Mouse (Mus musculus): ENCODE measurements around the gene Gm16381. TPM values are rescaled to one million over a fixed set of nuclear protein-coding genes. Genes with fewer than 3 reads are reported as not detected.
"Not testable (repeated sequence)": the region's sequence is repeated elsewhere in the genome, so short reads cannot be mapped to it uniquely, and the experiment has no call there.

Gene Gm16381
- polyA plus RNA-seq (2014; fragmentation: Nextera tagmentation; extraction: Ambion mirVana) = not detected in 2 replicates

- not testable (repeated sequence) for H3K4me3 ChIP-seq (ENCODE audit: low read length); H3K4me1 ChIP-seq (ENCODE audit: control insufficient read depth, insufficient read depth, low read length); H3K27ac ChIP-seq (ENCODE audit: low read depth, low read length); H3K27me3 ChIP-seq (ENCODE audit: control insufficient read depth, insufficient read depth, low read length); H3K9ac ChIP-seq (ENCODE audit: low read depth, low read length); ATAC-seq (ENCODE audit: low FRiP score, low TSS enrichment); H3K9me3 ChIP-seq (ENCODE audit: control insufficient read depth, low read length); H3K4me2 ChIP-seq (replicated peaks; ENCODE audit: low read depth, low read length); H3K36me3 ChIP-seq (ENCODE audit: control insufficient read depth, insufficient read depth, low read length)
- 97% methylated on average over 1 of the region's 2 CpGs for WGBS
These were observed at the start of gene Gm16381 for GRCm38 (mm10) chr12:87644520-87644919. TSS of gene Gm16381 (minus strand) at chr12:87644620.

- not testable (repeated sequence) for H3K9me3 ChIP-seq (ENCODE audit: control insufficient read depth, low read length); H3K36me3 ChIP-seq (ENCODE audit: control insufficient read depth, insufficient read depth, low read length); H3K9ac ChIP-seq (ENCODE audit: low read depth, low read length); H3K27me3 ChIP-seq (ENCODE audit: control insufficient read depth, insufficient read depth, low read length); H3K4me3 ChIP-seq (ENCODE audit: low read length); H3K4me1 ChIP-seq (ENCODE audit: control insufficient read depth, insufficient read depth, low read length); ATAC-seq (ENCODE audit: low FRiP score, low TSS enrichment); H3K4me2 ChIP-seq (replicated peaks; ENCODE audit: low read depth, low read length); H3K27ac ChIP-seq (ENCODE audit: low read depth, low read length)
- WGBS = 78% methylated on average over 2 of the region's 4 CpGs
These were observed 8.7 kb upstream of the Gm16381 start for GRCm38 (mm10) chr12:87652916-87653703.

GRCm38 (mm10) chr12:87618569-87618968 is 25.9 kb downstream of the Gm16381 start, which contains the start of gene Gm4027:
TSS of gene Gm4027 (plus strand) at chr12:87618869.
- H3K27ac ChIP-seq (ENCODE audit: low read depth, low read length); H3K9ac ChIP-seq (ENCODE audit: low read depth, low read length); H3K9me3 ChIP-seq (ENCODE audit: control insufficient read depth, low read length); H3K36me3 ChIP-seq (ENCODE audit: control insufficient read depth, insufficient read depth, low read length); ATAC-seq (ENCODE audit: low FRiP score, low TSS enrichment); H3K4me1 ChIP-seq (ENCODE audit: control insufficient read depth, insufficient read depth, low read length); H3K4me3 ChIP-seq (ENCODE audit: low read length); H3K4me2 ChIP-seq (replicated peaks; ENCODE audit: low read depth, low read length); H3K27me3 ChIP-seq (ENCODE audit: control insufficient read depth, insufficient read depth, low read length): not testable (repeated sequence)
- WGBS = 92% methylated on average over 5 of the region's 7 CpGs

- H3K27ac ChIP-seq (ENCODE audit: low read depth, low read length); H3K4me3 ChIP-seq (ENCODE audit: low read length); ATAC-seq (ENCODE audit: low FRiP score, low TSS enrichment); H3K36me3 ChIP-seq (ENCODE audit: control insufficient read depth, insufficient read depth, low read length); H3K27me3 ChIP-seq (ENCODE audit: control insufficient read depth, insufficient read depth, low read length); H3K4me2 ChIP-seq (replicated peaks; ENCODE audit: low read depth, low read length); H3K9me3 ChIP-seq (ENCODE audit: control insufficient read depth, low read length); H3K9ac ChIP-seq (ENCODE audit: low read depth, low read length); H3K4me1 ChIP-seq (ENCODE audit: control insufficient read depth, insufficient read depth, low read length): not testable (repeated sequence)
- 47% methylated on average over 1 of the region's 2 CpGs for WGBS
These were observed 42.0 kb downstream of the Gm16381 start, which contains the start of gene Oog1 for GRCm38 (mm10) chr12:87602388-87602787. TSS of gene Oog1 (plus strand) at chr12:87602688.

- H3K9ac ChIP-seq (ENCODE audit: low read depth, low read length) = not testable (repeated sequence)
- 6% methylated on average over 2 of the region's 2 CpGs for WGBS
These were observed 43.0 kb downstream of the Gm16381 start for GRCm38 (mm10) chr12:87601388-87601787.

More at GRCm38 (mm10) chr12:87601388-87601787, 43.0 kb downstream of the Gm16381 start:
- H3K4me3 ChIP-seq (ENCODE audit: low read length); H3K4me2 ChIP-seq (replicated peaks; ENCODE audit: low read depth, low read length); H3K27ac ChIP-seq (ENCODE audit: low read depth, low read length); H3K4me1 ChIP-seq (ENCODE audit: control insufficient read depth, insufficient read depth, low read length); H3K9me3 ChIP-seq (ENCODE audit: control insufficient read depth, low read length); H3K36me3 ChIP-seq (ENCODE audit: control insufficient read depth, insufficient read depth, low read length); H3K27me3 ChIP-seq (ENCODE audit: control insufficient read depth, insufficient read depth, low read length): not testable (repeated sequence)
- peak; percentile 85 for ATAC-seq (ENCODE audit: low FRiP score, low TSS enrichment)

Other genes starting within 250 kb of the Gm16381 start
- gene Slirp, start 200.7 kb downstream of the Gm16381 start, polyA plus RNA-seq (2014; fragmentation: Nextera tagmentation; extraction: Ambion mirVana) = 269 and 468 TPM in 2 replicates
- gene Alkbh1, start 200.6 kb downstream of the Gm16381 start, polyA plus RNA-seq (2014; fragmentation: Nextera tagmentation; extraction: Ambion mirVana) = 63.7 and 75.6 TPM in 2 replicates
- gene Snw1, start 172.3 kb downstream of the Gm16381 start, polyA plus RNA-seq (2014; fragmentation: Nextera tagmentation; extraction: Ambion mirVana) = 142 and 161 TPM in 2 replicates
- not detected in 2 replicates for gene Gm5788, start 149.9 kb downstream of the Gm16381 start, polyA plus RNA-seq (2014; fragmentation: Nextera tagmentation; extraction: Ambion mirVana)
- not detected in 2 replicates for gene Gm8300, start 130.3 kb downstream of the Gm16381 start, polyA plus RNA-seq (2014; fragmentation: Nextera tagmentation; extraction: Ambion mirVana)
- not detected in 2 replicates for gene Oog1, start 41.9 kb downstream of the Gm16381 start, polyA plus RNA-seq (2014; fragmentation: Nextera tagmentation; extraction: Ambion mirVana)
- not detected in 2 replicates for gene Gm4027, start 25.8 kb downstream of the Gm16381 start, polyA plus RNA-seq (2014; fragmentation: Nextera tagmentation; extraction: Ambion mirVana)
- not detected in 2 replicates for gene Gm21319, start 131.1 kb upstream of the Gm16381 start, polyA plus RNA-seq (2014; fragmentation: Nextera tagmentation; extraction: Ambion mirVana)
- gene Gm21936, start 150.9 kb upstream of the Gm16381 start, polyA plus RNA-seq (2014; fragmentation: Nextera tagmentation; extraction: Ambion mirVana) = not detected in 2 replicates
- not detected in 2 replicates for gene BB287469, start 172.0 kb upstream of the Gm16381 start, polyA plus RNA-seq (2014; fragmentation: Nextera tagmentation; extraction: Ambion mirVana)
- gene Gm2001, start 197.7 kb upstream of the Gm16381 start, polyA plus RNA-seq (2014; fragmentation: Nextera tagmentation; extraction: Ambion mirVana) = not detected in 2 replicates
- gene Gm2016, start 229.5 kb upstream of the Gm16381 start, polyA plus RNA-seq (2014; fragmentation: Nextera tagmentation; extraction: Ambion mirVana) = not detected in 2 replicates

Data from kidney, embryonic 14.5 days (tissue).